9 mouse cellular contexts compared by ENCODE assay signal in genomic region chr15:80289436-80289835, GRCm38 (mm10). TPM values are rescaled to one million over a fixed set of nuclear protein-coding genes. Genes with fewer than 3 reads are reported as not detected.
DNase-seq lines count a peak whose midpoint lies in the region; ATAC-seq and TF ChIP-seq lines count a peak whose summit lies in the region.
"Had no signal": no experiment of that assay in that cellular context is flagged by ENCODE, and none has a peak within 500 bp of the region (broad histone marks: within the 10 kb centered on the region; RNA-seq: fewer than 3 reads in every experiment).

No protein-coding gene starts in this region.

- DNase-seq in adrenal gland, adult 2 months, result peak; percentile 76
- peak; percentile 85 for DNase-seq in embryo, embryonic 11 days
- DNase-seq in heart, embryonic 10.5 days (ENCODE audit: low spot score), result peak; percentile 89
- peak; percentile 66 to 73 for DNase-seq in layer of hippocampus, adult 2 months (ENCODE audit: low spot score in 2 of 2)
- DNase-seq in lung, postnatal 0 days (ENCODE audit: low spot score), result peak; percentile 79
- peak; percentile 84 for DNase-seq in retina, postnatal 1 day
- peak; percentile 85 for DNase-seq in thymus, postnatal 25 days

- no peaks in the 10 kb centered on the region for H3K9me3 ChIP-seq in E14TG2a.4 (ENCODE audit: low read length)
- no peaks in the 10 kb centered on the region for H3K9me3 ChIP-seq in heart, embryonic 10.5 days
- H3K9me3 ChIP-seq in lung, postnatal 0 days (ENCODE audit: low read length), result no peaks in the 10 kb centered on the region
- H3K9me3 ChIP-seq: limb, embryonic 15.5 days had no signal

- 5% methylated on average over 10 of the region's 10 CpGs for WGBS in heart, embryonic 10.5 days
- 8% methylated on average over 10 of the region's 10 CpGs for whole genome bisulfite sequencing in lung, postnatal 0 days

- H3K36me3 ChIP-seq in E14TG2a.4 (ENCODE audit: insufficient read depth, low read length), result no peaks in the 10 kb centered on the region
- H3K36me3 ChIP-seq in heart, embryonic 10.5 days, result no peaks in the 10 kb centered on the region
- H3K36me3 ChIP-seq in lung, postnatal 0 days (ENCODE audit: insufficient read depth, low read length), result no peaks in the 10 kb centered on the region
- H3K36me3 ChIP-seq: limb, embryonic 15.5 days had no signal

- no peak overlapping the region for H3K4me2 ChIP-seq in lung, postnatal 0 days (replicated peaks; ENCODE audit: low read depth, low read length)
- H3K4me2 ChIP-seq: limb, embryonic 15.5 days had no signal

- no peak for TF ChIP-seq EP300 in lung, postnatal 0 days (IDR thresholded peaks at IDR 0.05)

- H3K27me3 ChIP-seq in E14TG2a.4 (ENCODE audit: insufficient read depth, low read length), result peaks cover 72% of the 10 kb centered on the region
- peaks cover 96% of the 10 kb centered on the region for H3K27me3 ChIP-seq in heart, embryonic 10.5 days (ENCODE audit: insufficient read depth, poor library complexity, severe bottlenecking)
- H3K27me3 ChIP-seq in lung, postnatal 0 days (replicated peaks; ENCODE audit: insufficient read depth, low read length), result peaks cover 40% of the 10 kb centered on the region

- H3K4me1 ChIP-seq in E14TG2a.4 (replicated peaks; ENCODE audit: low read depth, low read length), result peaks cover 35% of the 10 kb centered on the region
- peaks cover 24% of the 10 kb centered on the region for H3K4me1 ChIP-seq in heart, embryonic 10.5 days
- no peaks in the 10 kb centered on the region; the same call in 1 of the 2 replicates for H3K4me1 ChIP-seq in lung, postnatal 0 days (ENCODE audit: insufficient read depth, low read depth, low read length)

- TF ChIP-seq CTCF in E14TG2a.4 (conservative IDR thresholded peaks at IDR 0.05; ENCODE audit: low read length), result peak; percentile 76
- peak; percentile 84 for TF ChIP-seq CTCF in layer of hippocampus, adult 2 months (conservative IDR thresholded peaks at IDR 0.05)
- peak; percentile 71 for TF ChIP-seq CTCF in lung, postnatal 0 days (IDR thresholded peaks at IDR 0.05)

- H3K4me3 ChIP-seq in E14TG2a.4 (replicated peaks; ENCODE audit: low read length), result peak overlapping the region; percentile 32; the same call in 1 of the 2 replicates
- H3K4me3 ChIP-seq in heart, embryonic 10.5 days, result no peak overlapping the region
- H3K4me3 ChIP-seq in layer of hippocampus, adult 2 months, result peak overlapping the region; percentile 33
- no peak overlapping the region for H3K4me3 ChIP-seq in lung, postnatal 0 days (ENCODE audit: low read depth, low read length)
- H3K4me3 ChIP-seq: limb, embryonic 15.5 days had no signal

- no peak overlapping the region for H3K9ac ChIP-seq in lung, postnatal 0 days (replicated peaks; ENCODE audit: low read depth)
- H3K9ac ChIP-seq: limb, embryonic 15.5 days had no signal

- ATAC-seq in lung, postnatal 0 days, result no peak; the same call in 1 of the 2 replicates

- no peak overlapping the region for H3K27ac ChIP-seq in heart, embryonic 10.5 days
- no peak overlapping the region for H3K27ac ChIP-seq in layer of hippocampus, adult 2 months
- H3K27ac ChIP-seq in lung, postnatal 0 days (ENCODE audit: low read length), result no peak overlapping the region
- H3K27ac ChIP-seq: limb, embryonic 15.5 days had no signal

RNA-seq across cellular contexts. Expression of gene Cacna1i, which starts 2.4 kb away (rescaled TPM):
- 1 to 10 TPM in 1 of 2 experiments, under 1 TPM in 1; 0.46 to 1.1 TPM for total RNA-seq in adrenal gland, adult 2 months (2021)
- 0.81 and 0.85 TPM in 2 replicates for polyA plus RNA-seq in adrenal gland, adult 2 months (2012; rRNA removed)
- 0.04 TPM in 1 of 2 replicates, not detected in the other for polyA plus RNA-seq in heart, embryonic 10.5 days (2016; fragmentation: Nextera tagmentation; extraction: Ambion mirVana)
- 10 to 100 TPM; 36.1 to 41.4 TPM for total RNA-seq in layer of hippocampus, adult 2 months (2021)
- polyA plus RNA-seq in lung, postnatal 0 days (2015; fragmentation: Nextera tagmentation; extraction: Ambion mirVana), result not detected in 2 replicates

RNA-seq across cellular contexts. Expression of gene Rps19bp1, which starts 25.3 kb away (rescaled TPM):
- total RNA-seq in adrenal gland, adult 2 months (2021), result 10 to 100 TPM; 41.8 to 45.8 TPM
- polyA plus RNA-seq in adrenal gland, adult 2 months (2012; rRNA removed), result 20.0 and 21.3 TPM in 2 replicates
- 46.1 and 62.5 TPM in 2 replicates for polyA plus RNA-seq in heart, embryonic 10.5 days (2016; fragmentation: Nextera tagmentation; extraction: Ambion mirVana)
- total RNA-seq in layer of hippocampus, adult 2 months (2021), result 10 to 100 TPM; 32.5 to 37.0 TPM
- 34.7 and 36.1 TPM in 2 replicates for polyA plus RNA-seq in lung, postnatal 0 days (2015; fragmentation: Nextera tagmentation; extraction: Ambion mirVana)

RNA-seq across cellular contexts. Expression of gene Atf4, which starts 34.5 kb away (rescaled TPM):
- 100 to 1,000 TPM; 144 to 366 TPM for total RNA-seq in adrenal gland, adult 2 months (2021)
- polyA plus RNA-seq in adrenal gland, adult 2 months (2012; rRNA removed), result 159 and 166 TPM in 2 replicates
- polyA plus RNA-seq in heart, embryonic 10.5 days (2016; fragmentation: Nextera tagmentation; extraction: Ambion mirVana), result 84.8 and 109 TPM in 2 replicates
- total RNA-seq in layer of hippocampus, adult 2 months (2021), result 10 to 100 TPM; 85.7 to 94.3 TPM
- polyA plus RNA-seq in lung, postnatal 0 days (2015; fragmentation: Nextera tagmentation; extraction: Ambion mirVana), result 113 and 115 TPM in 2 replicates

RNA-seq across cellular contexts. Expression of gene AC140267.1, which starts 53.8 kb away (rescaled TPM):
- 10 to 100 TPM in 1 of 2 experiments, 1 to 10 TPM in 1; 6.8 to 20.2 TPM for total RNA-seq in adrenal gland, adult 2 months (2021)
- polyA plus RNA-seq in adrenal gland, adult 2 months (2012; rRNA removed), result not detected in 2 replicates
- polyA plus RNA-seq in heart, embryonic 10.5 days (2016; fragmentation: Nextera tagmentation; extraction: Ambion mirVana), result 3.5 TPM in 1 of 2 replicates, not detected in the other
- total RNA-seq in layer of hippocampus, adult 2 months (2021), result 10 to 100 TPM; 20.4 to 24.6 TPM
- polyA plus RNA-seq in lung, postnatal 0 days (2015; fragmentation: Nextera tagmentation; extraction: Ambion mirVana), result not detected in 2 replicates
- polyA plus RNA-seq: limb, embryonic 15.5 days had no signal

RNA-seq across cellular contexts. Expression of gene Mief1, which starts 55.6 kb away (rescaled TPM):
- 10 to 100 TPM; 38.7 to 47.7 TPM for total RNA-seq in adrenal gland, adult 2 months (2021)
- polyA plus RNA-seq in adrenal gland, adult 2 months (2012; rRNA removed), result 17.1 and 17.8 TPM in 2 replicates
- 31.0 and 39.2 TPM in 2 replicates for polyA plus RNA-seq in heart, embryonic 10.5 days (2016; fragmentation: Nextera tagmentation; extraction: Ambion mirVana)
- total RNA-seq in layer of hippocampus, adult 2 months (2021), result 10 to 100 TPM; 31.0 to 32.2 TPM
- polyA plus RNA-seq in lung, postnatal 0 days (2015; fragmentation: Nextera tagmentation; extraction: Ambion mirVana), result 13.2 and 13.7 TPM in 2 replicates

Comparison
In these comparisons a context has a peak if more than half of its experiments do, and no peak if none do; other contexts are left out.
1. H3K4me3 ChIP-seq: peak in E14TG2a.4 (single experiment) and layer of hippocampus, adult 2 months (single experiment); none in heart, embryonic 10.5 days (single experiment) and lung, postnatal 0 days (single experiment).
2. Peak in every context shown above with its lines, with median percentiles within 50 percentile points of each other: CTCF ChIP-seq and DNase-seq.